Mouse (Mus musculus): Measurements from ENCODE around the gene Rasl11b. TPM values are rescaled to one million over a fixed set of nuclear protein-coding genes. Genes with fewer than 3 reads are reported as not detected.

The Rasl11b gene
- total and polyA plus RNA-seq, 2 experiments from 2014 or later: 2.6 to 10.6 TPM

GRCm38 (mm10) chr5:74202515-74202914, 7.4 kb downstream of the Rasl11b start:
- Histone ChIP-seq H3K9me3 (ENCODE audit: low read length) (no peaks in the 10 kb centered on the region), H3K27ac (ENCODE audit: low read depth, low read length) (no peak overlapping the region), H3K4me2 (ENCODE audit: low read depth, low read length, poor library complexity, severe bottlenecking) (no peak overlapping the region), H3K9ac (replicated peaks; ENCODE audit: low read length, poor library complexity, severe bottlenecking) (no peak overlapping the region), H3K36me3 (ENCODE audit: insufficient read depth, low read length) (no peaks in the 10 kb centered on the region), H3K27me3 (ENCODE audit: insufficient read depth, low read length) (no peaks in the 10 kb centered on the region), H3K4me3 (ENCODE audit: low read depth, low read length) (no peak overlapping the region), H3K4me1 (ENCODE audit: insufficient read depth, low read length) (no peaks in the 10 kb centered on the region)
- WGBS: 86% methylated on average over 4 of the region's 4 CpGs
- DNase-seq (ENCODE audit: low spot score): no peak
- no peak for ATAC-seq (ENCODE audit: low FRiP score)
- TF ChIP-seq CTCF (IDR thresholded peaks at IDR 0.05): no peak

DNA sequence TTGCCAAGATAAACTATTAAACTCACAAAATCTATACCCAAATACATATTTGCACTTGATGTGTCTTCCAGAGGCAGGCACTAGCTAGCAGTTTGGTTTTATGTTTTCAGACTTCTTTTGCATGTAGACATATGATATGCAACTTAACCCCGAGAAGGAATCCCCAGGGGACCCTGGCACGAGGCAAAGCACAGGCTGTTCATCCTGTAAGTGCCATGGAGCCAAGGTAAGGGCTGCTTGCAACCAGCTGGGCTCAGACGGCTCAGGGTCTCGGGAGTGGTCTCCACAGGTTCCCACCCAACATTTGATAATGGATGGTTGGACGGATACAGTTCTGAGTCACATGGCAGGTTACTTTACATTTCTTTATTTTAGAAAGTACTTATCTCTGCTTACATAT, 9.4 kb downstream of the Rasl11b start:
- 69% methylated on average over 5 of the region's 5 CpGs for WGBS
- ATAC-seq (ENCODE audit: low FRiP score): no peak

GRCm38 (mm10) chr5:74205509-74205908, 10.4 kb downstream of the Rasl11b start:
- H3K36me3 ChIP-seq (ENCODE audit: insufficient read depth, low read length): no peaks in the 10 kb centered on the region
- no peaks in the 10 kb centered on the region for H3K27me3 ChIP-seq (ENCODE audit: insufficient read depth, low read length)
- H3K9me3 ChIP-seq (ENCODE audit: low read length): no peaks in the 10 kb centered on the region
- no peak overlapping the region for H3K4me2 ChIP-seq (ENCODE audit: low read depth, low read length, poor library complexity, severe bottlenecking)
- DNase-seq (ENCODE audit: low spot score) (no peak), ATAC-seq (ENCODE audit: low FRiP score) (no peak)
- no peak overlapping the region for H3K9ac ChIP-seq (replicated peaks; ENCODE audit: low read length, poor library complexity, severe bottlenecking)
- H3K27ac ChIP-seq (ENCODE audit: low read depth, low read length): no peak overlapping the region
- no peak overlapping the region for H3K4me3 ChIP-seq (ENCODE audit: low read depth, low read length)
- H3K4me1 ChIP-seq (ENCODE audit: insufficient read depth, low read length): no peaks in the 10 kb centered on the region
- 43% methylated on average over 8 of the region's 8 CpGs for WGBS
- TF ChIP-seq CTCF (IDR thresholded peaks at IDR 0.05): no peak

More for the DNA sequence above, 9.4 kb downstream of the Rasl11b start:
- H3K9me3 ChIP-seq (ENCODE audit: low read length): no peaks in the 10 kb centered on the region
- no peak overlapping the region for H3K27ac ChIP-seq (ENCODE audit: low read depth, low read length)
- no peaks in the 10 kb centered on the region for H3K27me3 ChIP-seq (ENCODE audit: insufficient read depth, low read length)
- no peak for TF ChIP-seq CTCF (IDR thresholded peaks at IDR 0.05)
- no peaks in the 10 kb centered on the region for H3K4me1 ChIP-seq (ENCODE audit: insufficient read depth, low read length)
- H3K36me3 ChIP-seq (ENCODE audit: insufficient read depth, low read length): no peaks in the 10 kb centered on the region
- H3K4me3 ChIP-seq (ENCODE audit: low read depth, low read length): no peak overlapping the region
- no peak for DNase-seq (ENCODE audit: low spot score)
- no peak overlapping the region for H3K4me2 ChIP-seq (ENCODE audit: low read depth, low read length, poor library complexity, severe bottlenecking)
- no peak overlapping the region for H3K9ac ChIP-seq (replicated peaks; ENCODE audit: low read length, poor library complexity, severe bottlenecking)

DNA sequence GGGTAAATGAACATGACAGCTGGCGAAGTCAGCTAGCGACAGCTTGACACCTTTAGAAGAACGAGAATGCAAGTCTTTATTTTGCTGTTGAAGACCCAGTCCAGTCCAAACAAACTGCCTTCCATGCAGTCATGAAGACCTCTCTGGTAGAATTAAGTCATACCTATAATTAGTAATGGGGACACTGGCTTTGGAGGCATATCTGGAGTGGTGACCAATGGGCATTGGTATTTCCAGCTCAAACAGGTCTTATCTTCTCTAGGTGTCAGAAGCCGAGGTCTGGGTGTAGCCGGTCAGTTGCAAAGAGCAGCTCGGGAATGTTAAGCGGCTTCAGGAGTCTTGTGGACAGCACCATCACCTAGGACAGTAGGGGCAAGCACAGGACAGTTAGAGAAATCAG, 11.0 kb downstream of the Rasl11b start:
- H3K9ac ChIP-seq (replicated peaks; ENCODE audit: low read length, poor library complexity, severe bottlenecking): no peak overlapping the region
- no peaks in the 10 kb centered on the region for H3K9me3 ChIP-seq (ENCODE audit: low read length)
- no peaks in the 10 kb centered on the region for H3K36me3 ChIP-seq (ENCODE audit: insufficient read depth, low read length)
- no peaks in the 10 kb centered on the region for H3K4me1 ChIP-seq (ENCODE audit: insufficient read depth, low read length)
- H3K27me3 ChIP-seq (ENCODE audit: insufficient read depth, low read length): no peaks in the 10 kb centered on the region
- DNase-seq (ENCODE audit: low spot score) (no peak), ATAC-seq (ENCODE audit: low FRiP score) (no peak)
- TF ChIP-seq CTCF (IDR thresholded peaks at IDR 0.05): no peak
- H3K4me2 ChIP-seq (ENCODE audit: low read depth, low read length, poor library complexity, severe bottlenecking): no peak overlapping the region
- no peak overlapping the region for H3K4me3 ChIP-seq (ENCODE audit: low read depth, low read length)
- H3K27ac ChIP-seq (ENCODE audit: low read depth, low read length): no peak overlapping the region
- 90% methylated on average over 7 of the region's 7 CpGs for WGBS

- DNase-seq (ENCODE audit: low spot score) (no peak), ATAC-seq (ENCODE audit: low FRiP score) (no peak)
- no peak for TF ChIP-seq CTCF (IDR thresholded peaks at IDR 0.05)
- no peaks in the 10 kb centered on the region for H3K36me3 ChIP-seq (ENCODE audit: insufficient read depth, low read length)
- H3K4me2 ChIP-seq (ENCODE audit: low read depth, low read length, poor library complexity, severe bottlenecking): no peak overlapping the region
- no peaks in the 10 kb centered on the region for H3K9me3 ChIP-seq (ENCODE audit: low read length)
- H3K27me3 ChIP-seq (ENCODE audit: insufficient read depth, low read length): no peaks in the 10 kb centered on the region
- no peak overlapping the region for H3K27ac ChIP-seq (ENCODE audit: low read depth, low read length)
- 93% methylated on average over 7 of the region's 7 CpGs for WGBS
- H3K4me1 ChIP-seq (ENCODE audit: insufficient read depth, low read length): no peaks in the 10 kb centered on the region
- no peak overlapping the region for H3K4me3 ChIP-seq (ENCODE audit: low read depth, low read length)
- H3K9ac ChIP-seq (replicated peaks; ENCODE audit: low read length, poor library complexity, severe bottlenecking): no peak overlapping the region
These were observed 11.6 kb downstream of the Rasl11b start for GRCm38 (mm10) chr5:74206649-74207048.

GRCm38 (mm10) chr5:74207209-74207608, 12.1 kb downstream of the Rasl11b start:
- Histone ChIP-seq H3K9me3 (ENCODE audit: low read length) (no peaks in the 10 kb centered on the region), H3K36me3 (ENCODE audit: insufficient read depth, low read length) (no peaks in the 10 kb centered on the region), H3K27me3 (ENCODE audit: insufficient read depth, low read length) (no peaks in the 10 kb centered on the region), H3K27ac (ENCODE audit: low read depth, low read length) (no peak overlapping the region), H3K9ac (replicated peaks; ENCODE audit: low read length, poor library complexity, severe bottlenecking) (no peak overlapping the region), H3K4me1 (ENCODE audit: insufficient read depth, low read length) (no peaks in the 10 kb centered on the region), H3K4me3 (ENCODE audit: low read depth, low read length) (no peak overlapping the region), H3K4me2 (ENCODE audit: low read depth, low read length, poor library complexity, severe bottlenecking) (no peak overlapping the region)
- 77% methylated on average over 3 of the region's 3 CpGs for WGBS
- ATAC-seq (ENCODE audit: low FRiP score) (no peak), DNase-seq (ENCODE audit: low spot score) (no peak)
- TF ChIP-seq CTCF (IDR thresholded peaks at IDR 0.05): no peak

Data from midbrain, postnatal 0 days (tissue).